Mouse (Mus musculus): Measurements from ENCODE around the gene Tedc1.

Tedc1 gene

DNA sequence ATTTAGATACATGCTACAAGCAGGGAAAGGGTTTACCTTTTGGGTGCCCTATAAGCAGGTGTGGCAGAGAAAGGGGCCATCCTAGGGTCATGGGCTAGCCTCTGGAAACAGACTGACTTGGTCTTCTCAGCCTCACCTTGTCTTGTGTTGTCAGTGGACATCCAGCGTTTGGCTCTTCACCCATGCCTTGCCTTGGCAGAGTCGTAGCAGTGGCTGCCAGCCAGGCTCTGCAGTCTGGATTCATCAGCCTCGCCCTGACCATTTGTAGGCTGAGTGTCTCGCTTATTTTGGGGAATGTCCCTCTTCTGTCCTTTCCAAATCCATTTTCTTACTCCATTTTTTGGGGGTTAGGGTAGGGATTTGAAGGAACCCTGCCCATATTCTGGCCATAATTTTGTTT is 45.1 kb downstream of the Tedc1 start:
- DNase-seq (ENCODE audit: low spot score) = no peak

DNA sequence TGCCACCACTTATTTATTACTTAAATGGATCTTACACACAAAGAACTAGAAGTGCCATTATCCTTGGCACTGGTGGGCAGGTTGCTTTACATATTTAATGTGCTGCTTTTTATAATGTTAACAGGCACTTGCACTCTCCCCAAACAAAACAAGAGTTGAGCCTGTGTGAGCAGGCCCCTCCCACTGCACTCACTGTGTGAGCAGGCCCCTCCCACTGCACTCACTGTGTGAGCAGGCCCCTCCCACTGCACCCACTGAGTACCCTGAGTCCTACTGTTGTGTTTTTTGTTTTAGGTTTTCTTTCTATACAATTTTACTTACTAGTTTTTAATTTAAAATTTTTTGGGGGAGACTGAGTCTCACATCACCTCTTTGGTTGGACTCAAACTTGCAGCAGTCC is 45.8 kb downstream of the Tedc1 start:
- DNase-seq (ENCODE audit: low spot score) = no peak

DNA sequence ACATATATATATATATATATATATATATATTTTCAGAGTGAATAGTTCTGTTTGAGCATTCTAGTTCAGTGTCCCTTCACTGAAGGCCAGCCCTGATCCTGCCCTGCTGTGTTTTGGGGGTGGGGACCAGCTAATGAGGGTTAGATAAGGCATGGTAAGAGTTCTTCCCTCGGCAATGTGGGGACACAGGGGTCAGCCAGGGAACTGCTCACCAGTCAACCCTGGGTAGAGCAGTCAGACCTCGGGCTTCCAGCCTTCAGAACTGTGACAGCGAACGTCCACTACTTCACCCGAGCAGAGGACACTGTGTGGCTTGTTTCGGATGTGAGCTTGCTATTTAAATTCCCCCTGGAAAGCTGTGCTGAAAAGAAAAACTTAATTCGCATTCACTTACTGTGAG is 47.3 kb downstream of the Tedc1 start:
- DNase-seq (ENCODE audit: low spot score) = no peak

DNA sequence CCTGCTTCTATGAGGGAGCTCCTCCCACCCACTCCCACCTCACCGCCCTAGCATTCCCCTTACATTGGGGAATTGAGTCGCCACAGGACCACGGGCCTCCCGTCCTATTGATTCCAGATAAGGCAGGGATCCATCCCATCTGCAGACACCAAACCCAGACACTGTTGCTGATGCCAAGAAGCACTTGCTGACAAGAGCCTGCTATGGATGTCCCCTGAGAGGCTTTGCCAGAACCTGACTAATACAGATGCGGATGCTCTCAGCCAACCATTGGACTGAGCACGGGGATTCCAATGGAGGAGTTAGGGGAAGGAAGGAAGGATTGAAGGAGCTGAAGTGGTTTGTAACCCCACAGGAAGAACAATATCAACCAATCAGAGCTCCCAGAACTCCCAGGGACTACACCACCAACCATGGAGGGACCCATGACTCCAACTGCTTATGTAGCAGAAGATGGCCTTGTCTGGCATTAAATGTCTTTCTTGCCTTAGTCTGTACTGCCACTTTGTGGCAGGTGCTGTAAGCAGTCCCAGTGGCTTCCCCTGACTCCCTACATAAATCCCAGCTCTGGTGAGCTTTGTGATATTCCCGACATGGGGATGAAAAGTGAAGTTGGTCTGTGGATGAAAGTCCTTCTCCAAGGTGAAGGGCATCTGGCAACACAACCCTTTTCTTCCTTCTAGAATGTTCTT is 49.2 kb downstream of the Tedc1 start:
- DNase-seq (ENCODE audit: low spot score) = no peak

DNA sequence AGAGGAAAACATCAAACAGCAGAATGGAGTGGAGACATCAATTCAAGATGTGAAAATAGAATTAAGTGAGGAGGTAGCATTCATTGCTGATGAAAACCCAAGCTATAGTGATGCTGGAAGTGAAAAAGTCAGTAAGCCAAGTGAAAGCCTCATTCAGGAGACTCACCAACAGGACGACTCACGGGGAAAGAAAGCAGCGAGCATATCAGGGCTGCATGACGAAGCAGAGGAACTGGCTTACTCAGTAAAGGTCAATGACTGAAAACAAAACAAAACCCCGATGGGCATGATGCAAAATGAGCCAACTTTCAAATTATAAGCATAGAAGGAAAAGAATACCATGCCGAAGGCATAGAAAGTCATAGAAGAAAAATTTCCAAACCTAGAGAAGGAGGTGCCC is 51.5 kb downstream of the Tedc1 start:
- DNase-seq (ENCODE audit: low spot score) = no peak

DNA sequence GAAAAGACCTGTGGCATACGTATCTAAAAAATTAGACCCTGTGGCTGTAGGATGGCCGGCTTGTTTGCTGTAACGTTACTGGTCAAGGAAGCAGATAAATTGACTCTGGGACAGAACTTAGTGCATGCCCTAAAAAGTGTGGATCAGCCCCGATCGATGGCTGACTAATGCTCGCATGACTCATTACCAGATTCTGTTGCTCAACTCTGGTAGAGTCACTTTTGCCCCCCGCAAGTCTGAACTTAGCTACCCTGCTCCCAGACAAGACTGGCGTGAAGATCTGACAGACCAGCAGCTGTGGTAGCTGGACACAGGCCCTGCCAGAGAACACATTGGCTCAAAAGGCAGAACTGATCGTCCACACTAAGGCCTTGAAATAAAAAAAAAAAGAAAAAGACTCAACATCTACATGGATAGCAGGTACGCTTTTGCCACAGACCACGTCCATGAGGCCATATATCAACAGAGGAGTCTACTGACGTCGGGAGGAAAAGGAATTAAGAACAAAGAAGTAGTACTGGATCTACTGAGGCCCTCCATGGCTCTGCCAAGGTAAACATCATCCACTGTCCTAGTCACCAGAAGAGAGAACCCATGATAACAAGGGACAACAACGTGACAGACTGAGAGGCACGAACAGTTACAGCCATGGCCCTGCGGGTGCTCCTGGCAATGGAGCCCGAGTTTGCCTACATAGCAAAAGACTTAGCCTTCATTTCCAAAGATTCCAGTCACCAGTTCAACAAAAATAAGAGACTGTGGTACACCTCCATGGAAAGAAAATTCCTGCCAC is 54.6 kb downstream of the Tedc1 start:
- DNase-seq (ENCODE audit: low spot score) = no peak

DNA sequence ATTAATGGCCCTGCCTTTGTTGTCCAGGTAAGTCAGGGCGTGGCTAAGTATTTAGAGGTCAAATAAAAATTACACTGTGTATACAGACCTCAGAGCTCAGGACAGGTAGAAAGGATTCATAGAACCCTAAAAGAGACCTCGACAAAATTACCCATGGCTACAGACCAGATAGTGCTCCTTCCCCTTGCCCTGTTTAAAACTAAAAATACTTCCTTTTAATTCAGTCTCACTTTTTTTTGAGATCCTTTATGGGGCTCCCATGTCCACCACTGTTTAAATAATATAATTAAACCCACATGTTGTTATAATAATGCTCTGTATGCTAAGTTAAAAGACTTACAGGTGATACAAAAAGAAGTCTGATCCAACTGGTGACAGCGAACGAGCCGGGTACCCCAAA is 55.6 kb downstream of the Tedc1 start:
- no peak for DNase-seq (ENCODE audit: low spot score)

DNA sequence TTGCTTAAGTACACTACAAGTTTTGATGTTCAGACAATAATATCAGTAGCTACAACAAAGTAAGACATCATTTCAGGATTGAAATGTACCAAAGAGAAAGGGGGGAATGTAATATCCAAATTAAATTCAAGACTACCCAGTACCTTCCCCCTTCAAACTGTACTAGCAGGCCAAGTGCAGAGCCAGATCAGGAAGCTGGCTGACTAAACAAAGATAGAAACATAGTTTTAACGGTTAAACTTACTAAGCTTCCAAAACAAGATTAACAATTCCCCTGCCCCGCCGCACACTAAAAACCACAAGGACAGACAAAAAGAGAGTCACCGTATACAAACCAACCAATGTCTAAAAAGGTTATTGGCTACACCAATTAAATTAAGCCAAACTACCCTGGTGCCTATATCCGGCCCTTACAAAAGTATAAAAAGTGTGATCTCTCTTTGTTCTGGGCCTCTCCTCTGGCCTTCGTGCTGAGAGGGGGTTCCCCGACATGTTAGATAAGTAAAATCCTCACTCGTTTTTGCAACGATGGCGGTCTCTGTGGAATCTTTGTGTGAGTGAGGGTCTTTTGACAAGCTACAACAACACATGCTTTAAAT is 56.2 kb downstream of the Tedc1 start:
- DNase-seq (ENCODE audit: low spot score) = no peak

DNA sequence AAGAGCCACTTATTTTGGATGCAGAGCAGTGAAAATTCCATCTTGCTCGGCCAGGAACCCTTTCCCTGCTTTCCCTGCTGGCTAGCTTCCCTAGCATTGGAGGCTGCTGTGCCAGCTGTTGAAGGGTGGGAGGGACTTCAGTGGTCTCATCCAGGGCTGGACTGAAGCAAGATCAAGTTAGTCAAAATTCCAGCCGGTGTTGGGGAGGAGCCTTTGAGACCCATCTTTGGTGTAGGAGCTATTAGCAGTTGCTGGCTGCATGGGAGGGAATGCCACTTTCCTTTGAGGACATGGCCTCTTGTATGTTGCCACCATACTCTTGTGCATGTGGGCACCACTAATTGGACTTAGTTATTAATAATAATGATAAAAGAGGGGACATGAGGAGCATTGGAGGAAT is 57.0 kb downstream of the Tedc1 start:
- DNase-seq (ENCODE audit: low spot score) = no peak

DNA sequence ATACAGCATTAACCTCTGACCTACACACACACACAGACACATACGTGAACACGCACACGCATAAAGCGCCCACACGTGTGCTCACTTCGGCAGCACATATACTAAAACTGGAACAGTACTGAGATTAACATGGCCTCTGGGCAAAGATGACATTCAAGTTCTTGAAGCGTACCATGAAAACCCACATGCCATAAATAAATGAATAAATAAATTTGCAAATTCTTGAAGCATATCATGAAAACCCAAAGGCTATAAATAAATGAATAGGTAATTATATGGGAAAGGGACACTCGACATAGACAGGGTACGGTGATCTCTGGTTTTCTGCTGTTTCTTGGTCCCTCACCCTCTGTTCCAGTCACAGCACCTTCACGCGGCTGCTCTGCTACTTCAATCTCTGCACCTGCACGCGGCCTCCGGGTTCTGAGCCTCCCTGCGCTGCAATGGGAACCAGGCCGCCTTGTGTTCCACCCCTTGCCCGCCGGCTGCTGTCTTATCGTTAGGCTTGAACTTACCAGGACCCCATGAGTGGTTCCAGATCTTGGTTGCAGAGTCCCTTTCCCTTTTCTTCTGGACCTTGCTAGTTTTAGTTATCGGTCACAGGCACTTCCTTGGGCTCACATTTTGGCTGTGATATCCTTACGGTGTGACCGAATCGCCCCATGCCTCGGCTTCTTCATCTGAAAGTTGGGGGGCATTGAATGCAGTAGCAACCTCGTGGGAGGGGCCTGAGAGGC is 58.0 kb downstream of the Tedc1 start:
- DNase-seq (ENCODE audit: low spot score) = no peak

DNA sequence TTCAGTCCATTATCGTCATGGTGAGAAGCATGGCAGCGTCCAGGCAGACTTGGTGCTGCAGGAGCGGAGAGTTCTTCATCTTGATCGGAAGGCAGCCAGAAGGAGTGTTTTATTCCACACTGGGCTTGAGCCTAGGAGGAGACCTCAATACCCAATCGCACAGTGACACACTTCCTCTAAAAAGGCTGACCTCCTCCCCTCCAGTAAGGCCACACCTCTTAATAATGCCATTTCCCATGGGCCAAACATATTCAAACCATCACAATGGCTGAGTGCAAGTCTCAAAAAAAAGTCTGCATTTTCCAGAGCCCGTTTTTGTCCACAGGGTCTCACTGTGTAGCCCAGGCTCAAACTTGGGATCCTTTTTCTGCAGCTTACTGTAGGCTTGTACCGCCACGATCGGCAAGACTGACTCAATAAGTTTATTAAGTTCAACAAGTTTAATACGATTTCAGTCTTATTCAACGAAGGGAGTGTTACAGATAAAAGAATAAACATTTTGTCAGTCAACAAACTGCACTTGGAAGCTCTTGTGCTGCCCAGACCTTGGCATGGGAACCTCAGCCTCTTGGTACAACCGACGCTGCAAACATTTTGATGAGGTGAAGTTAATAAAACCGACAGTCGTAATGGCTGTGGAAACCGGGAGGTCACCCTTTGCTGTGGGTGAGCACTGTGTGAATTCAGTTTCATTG is 58.9 kb downstream of the Tedc1 start:
- DNase-seq (ENCODE audit: low spot score) = no peak

All from ovary, postnatal 36 days (tissue).